Mouse (Mus musculus): Measurements from ENCODE around the gene Dpm2. TPM values are rescaled to one million over a fixed set of nuclear protein-coding genes. Genes with fewer than 3 reads are reported as not detected.

The Dpm2 gene
- total RNA-seq, 2 experiments from 2014 or later: 32.8 to 93.4 TPM

- peak; percentile 68 for ATAC-seq (replicated peaks; ENCODE audit: poor library complexity, severe bottlenecking)
These were observed 37.6 kb downstream of the Dpm2 start for GRCm38 (mm10) chr2:32608141-32608777.

DNA sequence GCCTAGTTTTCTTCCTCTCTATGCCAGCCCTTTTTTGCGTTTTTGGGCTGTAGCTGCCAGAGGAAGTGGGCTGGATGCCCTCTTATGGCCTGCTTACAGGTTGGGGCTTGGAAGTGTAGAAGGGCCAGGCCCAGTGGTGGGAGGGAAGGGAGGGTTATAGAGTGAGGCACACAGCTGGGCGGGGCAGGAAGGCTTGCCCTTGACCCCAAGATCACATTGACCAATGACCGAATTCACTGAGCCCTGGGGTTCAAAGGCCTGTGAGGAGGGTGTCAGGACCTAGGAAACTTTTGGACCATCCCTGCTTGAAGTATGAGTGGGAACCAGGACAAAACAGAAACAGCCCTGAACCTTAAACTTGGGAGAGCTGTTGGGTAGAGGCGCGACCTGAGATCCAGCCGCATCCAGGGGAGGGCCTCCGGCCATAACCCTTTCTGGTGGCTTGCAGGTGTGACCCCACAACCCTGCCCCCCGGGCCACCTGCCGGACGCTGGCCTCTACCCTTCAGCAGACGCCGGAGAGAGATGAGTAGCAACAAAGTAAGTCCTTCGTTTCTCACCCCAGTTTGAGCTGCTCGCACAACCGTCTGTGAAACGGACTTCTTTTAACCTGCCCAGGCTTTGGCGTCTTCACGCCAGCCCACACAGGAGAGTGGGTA is 38.2 kb downstream of the Dpm2 start:
- ATAC-seq (replicated peaks; ENCODE audit: poor library complexity, severe bottlenecking): peak; percentile 29; the same call in 1 of the 2 replicates

GRCm38 (mm10) chr2:32610610-32611229 is 40.1 kb downstream of the Dpm2 start:
- ATAC-seq (replicated peaks; ENCODE audit: poor library complexity, severe bottlenecking): 0 out of 2 replicates have a peak, but pooled peaks have one; percentile 10

GRCm38 (mm10) chr2:32612274-32612673 is 41.6 kb downstream of the Dpm2 start:
- ATAC-seq (replicated peaks; ENCODE audit: poor library complexity, severe bottlenecking): no peak

GRCm38 (mm10) chr2:32617109-32617508 is 46.5 kb downstream of the Dpm2 start:
- no peak for ATAC-seq (replicated peaks; ENCODE audit: poor library complexity, severe bottlenecking)

DNA sequence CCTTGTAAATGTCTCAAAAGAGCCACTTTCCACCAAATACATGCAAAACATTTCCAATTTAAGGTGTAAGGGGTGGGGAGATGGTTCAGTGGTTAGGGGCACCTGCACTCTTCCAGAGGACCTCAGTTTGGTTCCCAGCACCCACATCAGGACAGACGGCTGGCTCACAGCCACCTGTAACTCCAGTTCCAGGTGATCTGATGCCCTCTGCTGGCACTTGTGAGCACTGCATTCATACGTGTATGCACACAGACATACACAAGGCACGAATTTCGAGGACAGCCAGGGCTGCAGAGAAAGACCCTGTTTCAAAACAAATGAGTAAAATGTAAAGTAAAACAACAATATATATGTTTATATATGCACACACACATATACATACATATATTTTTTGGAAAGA is 46.9 kb downstream of the Dpm2 start:
- ATAC-seq (replicated peaks; ENCODE audit: poor library complexity, severe bottlenecking): no peak

- ATAC-seq (replicated peaks; ENCODE audit: poor library complexity, severe bottlenecking): no peak
These were observed 47.4 kb downstream of the Dpm2 start for GRCm38 (mm10) chr2:32618051-32618450.

GRCm38 (mm10) chr2:32620682-32621516 is 50.2 kb downstream of the Dpm2 start:
- no peak for ATAC-seq (replicated peaks; ENCODE audit: poor library complexity, severe bottlenecking)

DNA sequence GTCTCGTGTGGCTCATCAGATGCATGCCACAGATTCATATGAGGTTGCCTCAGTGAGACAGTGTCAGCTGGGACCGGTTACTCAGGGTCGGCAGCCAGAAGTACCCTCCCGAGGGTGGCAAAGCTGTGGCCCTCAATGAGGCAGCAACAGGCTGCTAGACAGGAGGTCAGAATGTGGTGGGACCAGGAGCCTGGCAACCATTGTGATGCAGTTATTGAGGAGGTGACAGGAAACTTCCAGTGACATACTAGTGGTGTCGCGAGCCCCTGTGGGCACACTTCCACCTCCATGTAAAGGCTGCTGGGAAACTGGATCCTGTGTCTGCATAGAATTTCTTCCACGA is 50.8 kb downstream of the Dpm2 start, which contains the start of gene Ak1:
Gene Ak1, plus strand, starts transcription at position 242 of the 343 bp plus-strand sequence.
- ATAC-seq (replicated peaks; ENCODE audit: poor library complexity, severe bottlenecking): no peak

Other genes with a start within 250 kb of the Dpm2 start
- 80.5 and 92.0 TPM in 2 replicates for gene Ciz1, start 218.5 kb upstream of the Dpm2 start, total RNA-seq (2014; fragmentation: Nextera tagmentation)
- 50.8 and 52.0 TPM in 2 replicates for gene Ciz1, start 218.5 kb upstream of the Dpm2 start, total RNA-seq (2017)
- gene Dnm1, start 217.5 kb upstream of the Dpm2 start, total RNA-seq (2014; fragmentation: Nextera tagmentation): 0.85 TPM in 1 of 2 replicates, not detected in the other
- gene Dnm1, start 217.5 kb upstream of the Dpm2 start, total RNA-seq (2017): not detected in 2 replicates
- 11.7 and 20.7 TPM in 2 replicates for gene 1110008P14Rik, start 188.9 kb upstream of the Dpm2 start, total RNA-seq (2014; fragmentation: Nextera tagmentation)
- 5.5 and 11.2 TPM in 2 replicates for gene 1110008P14Rik, start 188.9 kb upstream of the Dpm2 start, total RNA-seq (2017)
- 24.8 and 50.9 TPM in 2 replicates for gene Lcn2, start 182.6 kb upstream of the Dpm2 start, total RNA-seq (2014; fragmentation: Nextera tagmentation)
- 51.1 and 62.2 TPM in 2 replicates for gene Lcn2, start 182.6 kb upstream of the Dpm2 start, total RNA-seq (2017)
- 17.8 and 32.2 TPM in 2 replicates for gene Ptges2, start 175.0 kb upstream of the Dpm2 start, total RNA-seq (2014; fragmentation: Nextera tagmentation)
- gene Ptges2, start 175.0 kb upstream of the Dpm2 start, total RNA-seq (2017): 15.2 and 23.4 TPM in 2 replicates
- gene Naif1, start 120.4 kb upstream of the Dpm2 start, total RNA-seq (2014; fragmentation: Nextera tagmentation): 3.7 and 4.6 TPM in 2 replicates
- gene Naif1, start 120.4 kb upstream of the Dpm2 start, total RNA-seq (2017): 3.0 and 4.8 TPM in 2 replicates
- 7.1 and 19.9 TPM in 2 replicates for gene Slc25a25, start 119.4 kb upstream of the Dpm2 start, total RNA-seq (2014; fragmentation: Nextera tagmentation)
- gene Slc25a25, start 119.4 kb upstream of the Dpm2 start, total RNA-seq (2017): 8.1 and 14.6 TPM in 2 replicates
- 2.4 and 3.8 TPM in 2 replicates for gene Fam102a, start 35.5 kb upstream of the Dpm2 start, total RNA-seq (2014; fragmentation: Nextera tagmentation)
- 1.3 and 1.5 TPM in 2 replicates for gene Fam102a, start 35.5 kb upstream of the Dpm2 start, total RNA-seq (2017)
- gene Pip5kl1, start 3.9 kb downstream of the Dpm2 start, total RNA-seq (2014; fragmentation: Nextera tagmentation): 1.8 TPM in 1 of 2 replicates, not detected in the other
- not detected in 2 replicates for gene Pip5kl1, start 3.9 kb downstream of the Dpm2 start, total RNA-seq (2017)
- gene 9430097D07Rik, start 4.8 kb downstream of the Dpm2 start, total RNA-seq (2014; fragmentation: Nextera tagmentation): not detected in 2 replicates
- not detected in 2 replicates for gene 9430097D07Rik, start 4.8 kb downstream of the Dpm2 start, total RNA-seq (2017)
- gene St6galnac4, start 16.2 kb downstream of the Dpm2 start, total RNA-seq (2014; fragmentation: Nextera tagmentation): 37.5 and 51.7 TPM in 2 replicates
- gene St6galnac4, start 16.2 kb downstream of the Dpm2 start, total RNA-seq (2017): 26.0 and 31.9 TPM in 2 replicates
- gene St6galnac6, start 28.9 kb downstream of the Dpm2 start, total RNA-seq (2014; fragmentation: Nextera tagmentation): 16.2 and 19.0 TPM in 2 replicates
- gene St6galnac6, start 28.9 kb downstream of the Dpm2 start, total RNA-seq (2017): 11.3 and 14.2 TPM in 2 replicates
- 3.4 TPM in 1 of 2 replicates, not detected in the other for gene Ak1, start 50.9 kb downstream of the Dpm2 start, total RNA-seq (2014; fragmentation: Nextera tagmentation)
- 0.78 and 3.3 TPM in 2 replicates for gene Ak1, start 50.9 kb downstream of the Dpm2 start, total RNA-seq (2017)
- gene Eng, start 75.7 kb downstream of the Dpm2 start, total RNA-seq (2014; fragmentation: Nextera tagmentation): 11.0 and 28.9 TPM in 2 replicates
- gene Eng, start 75.7 kb downstream of the Dpm2 start, total RNA-seq (2017): 4.0 and 6.0 TPM in 2 replicates
- gene Fpgs, start 133.3 kb downstream of the Dpm2 start, total RNA-seq (2014; fragmentation: Nextera tagmentation): 24.2 and 34.0 TPM in 2 replicates
- gene Fpgs, start 133.3 kb downstream of the Dpm2 start, total RNA-seq (2017): 19.0 and 20.7 TPM in 2 replicates
- gene Cdk9, start 142.2 kb downstream of the Dpm2 start, total RNA-seq (2014; fragmentation: Nextera tagmentation): 89.5 and 102 TPM in 2 replicates
- gene Cdk9, start 142.2 kb downstream of the Dpm2 start, total RNA-seq (2017): 44.8 and 54.3 TPM in 2 replicates
- 14.3 and 17.6 TPM in 2 replicates for gene Sh2d3c, start 150.2 kb downstream of the Dpm2 start, total RNA-seq (2014; fragmentation: Nextera tagmentation)
- 11.2 and 12.7 TPM in 2 replicates for gene Sh2d3c, start 150.2 kb downstream of the Dpm2 start, total RNA-seq (2017)
- not detected in 2 replicates for gene 6330409D20Rik, start 170.2 kb downstream of the Dpm2 start, total RNA-seq (2014; fragmentation: Nextera tagmentation)
- gene 6330409D20Rik, start 170.2 kb downstream of the Dpm2 start, total RNA-seq (2017): not detected in 2 replicates
- gene Tor2a, start 186.4 kb downstream of the Dpm2 start, total RNA-seq (2014; fragmentation: Nextera tagmentation): 15.4 and 33.4 TPM in 2 replicates
- 19.0 and 28.7 TPM in 2 replicates for gene Tor2a, start 186.4 kb downstream of the Dpm2 start, total RNA-seq (2017)
- 0.15 TPM in 1 of 2 replicates, not detected in the other for gene Ttc16, start 204.8 kb downstream of the Dpm2 start, total RNA-seq (2014; fragmentation: Nextera tagmentation)
- 0.09 and 0.26 TPM in 2 replicates for gene Ttc16, start 204.8 kb downstream of the Dpm2 start, total RNA-seq (2017)
- gene Ptrh1, start 204.9 kb downstream of the Dpm2 start, total RNA-seq (2014; fragmentation: Nextera tagmentation): 3.5 and 4.7 TPM in 2 replicates
- 2.9 and 3.0 TPM in 2 replicates for gene Ptrh1, start 204.9 kb downstream of the Dpm2 start, total RNA-seq (2017)
- not detected in 2 replicates for gene Cfap157, start 213.6 kb downstream of the Dpm2 start, total RNA-seq (2014; fragmentation: Nextera tagmentation)
- not detected in 2 replicates for gene Cfap157, start 213.6 kb downstream of the Dpm2 start, total RNA-seq (2017)